Mouse (Mus musculus) forebrain, embryonic 11.5 days (tissue): Measurements from ENCODE around the gene Cstb. TPM values are rescaled to one million over a fixed set of nuclear protein-coding genes. Genes with fewer than 3 reads are reported as not detected.

Experiments
- microRNA-seq: library from miRNA; unstranded; fragments of <30 nt; microRNA quantifications from one replicate; pipeline ENCODE4, GENCODE M21; 2016; ENCODE audit not compliant: insufficient number of aligned reads
- polyA plus RNA-seq: library from polyadenylated mRNA; unstranded; fragments of >200 nt; fragmentation: Nextera tagmentation; extraction: Ambion mirVana; gene quantifications from 2 replicates; pipeline ENCODE4 v1.2.1, GENCODE M21; 2014

The Cstb gene
- polyA plus RNA-seq, 1 experiment from 2014 or later = 112 TPM

Small RNA genes lying within 50 kb of the gene (microRNA-seq; reads per million reads assigned to microRNA genes)
- gene Mir6410 (not detected), gene Mir6907 (5.0 reads per million), gene Mir6908 (not detected)

Other genes with a start within 250 kb of the Cstb start
- gene Pwp2, start 240.5 kb upstream of the Cstb start, polyA plus RNA-seq = 23.7 and 28.4 TPM in 2 replicates
- 15.5 and 19.9 TPM in 2 replicates for gene Trappc10, start 181.0 kb upstream of the Cstb start, polyA plus RNA-seq
- gene Agpat3, start 73.2 kb upstream of the Cstb start, polyA plus RNA-seq = 52.3 and 57.9 TPM in 2 replicates
- 290 and 324 TPM in 2 replicates for gene Rrp1, start 12.6 kb upstream of the Cstb start, polyA plus RNA-seq
- 8.0 and 9.2 TPM in 2 replicates for gene Pdxk, start 39.3 kb downstream of the Cstb start, polyA plus RNA-seq
- not detected in 2 replicates for gene Olfr1358, start 91.8 kb downstream of the Cstb start, polyA plus RNA-seq
- 22.6 and 29.4 TPM in 2 replicates for gene Ilvbl, start 148.7 kb downstream of the Cstb start, polyA plus RNA-seq
- gene Syde1, start 166.3 kb downstream of the Cstb start, polyA plus RNA-seq = 13.5 and 14.3 TPM in 2 replicates
- gene Olfr1357, start 192.4 kb downstream of the Cstb start, polyA plus RNA-seq = not detected in 2 replicates